Mouse (Mus musculus) G1E (cell line): ENCODE results near the gene Rhox11.

Experiments used
- CTCF ChIP-seq: IDR thresholded peaks from 2 replicates; pipeline ENCODE4 v1.5.1; 2012; ENCODE audit warnings: low read depth, low read length, inconsistent platforms, mixed read lengths
- GATA1 ChIP-seq: IDR thresholded peaks from 2 replicates; pipeline ENCODE4 v1.6.1; 2012; ENCODE audit warnings: borderline replicate concordance, low read length, inconsistent platforms, mixed read lengths
- GATA2 ChIP-seq: IDR thresholded peaks from 2 replicates; pipeline ENCODE4 v1.6.1; 2012; ENCODE audit warnings: low read depth, low read length, inconsistent platforms, borderline replicate concordance
- TAL1 ChIP-seq: conservative IDR thresholded peaks from 2 replicates; pipeline ENCODE4 v1.6.1; 2012; ENCODE audit warnings: low read depth, low read length, inconsistent platforms, mixed read lengths

GRCm38 (mm10) chrX:38110807-38111206, 25.9 kb upstream of the Rhox11 start, which contains the start of gene Rhox12:
- TF ChIP-seq CTCF (no peak), GATA1 (no peak), TAL1 (no peak), GATA2 (no peak)
